Mouse (Mus musculus): ENCODE measurements around the gene Tkt. TPM values are rescaled to one million over a fixed set of nuclear protein-coding genes. Genes with fewer than 3 reads are reported as not detected.
"Not testable (repeated sequence)": the region's sequence is repeated elsewhere in the genome, so short reads cannot be mapped to it uniquely, and the experiment has no call there.

Tkt gene
- polyA plus RNA-seq, 1 experiment from 2014 or later, result 333 TPM

- ATAC-seq (replicated peaks), result no peak
- H3K4me1 ChIP-seq, result no peaks in the 10 kb centered on the region
- no peak overlapping the region for H3K4me3 ChIP-seq
- no peak overlapping the region for H3K27ac ChIP-seq (replicated peaks)
- H3K9ac ChIP-seq (replicated peaks), result no peak overlapping the region
- H3K27me3 ChIP-seq, result no peaks in the 10 kb centered on the region
- no peak overlapping the region for H3K4me2 ChIP-seq (replicated peaks)
- no peaks in the 10 kb centered on the region for H3K9me3 ChIP-seq
- peaks cover 37% of the 10 kb centered on the region for H3K36me3 ChIP-seq
- WGBS, result 84% methylated on average over 7 of the region's 7 CpGs
These were observed 27.6 kb downstream of the Tkt start for GRCm38 (mm10) chr14:30575791-30576190.

- H3K27ac ChIP-seq (replicated peaks), result no peak overlapping the region
- ATAC-seq (replicated peaks), result no peak
- H3K4me1 ChIP-seq, result no peaks in the 10 kb centered on the region
- no peaks in the 10 kb centered on the region for H3K27me3 ChIP-seq
- H3K4me3 ChIP-seq, result no peak overlapping the region
- no peaks in the 10 kb centered on the region for H3K9me3 ChIP-seq
- peaks cover 32% of the 10 kb centered on the region for H3K36me3 ChIP-seq
- H3K9ac ChIP-seq (replicated peaks), result no peak overlapping the region
- 78% methylated on average over 5 of the region's 5 CpGs for WGBS
- no peak overlapping the region for H3K4me2 ChIP-seq (replicated peaks)
These were observed 28.1 kb downstream of the Tkt start for GRCm38 (mm10) chr14:30576260-30576659.

- WGBS, result 54% methylated on average over 10 of the region's 12 CpGs
- H3K4me2 ChIP-seq (replicated peaks); H3K4me3 ChIP-seq; H3K9ac ChIP-seq (replicated peaks); H3K27me3 ChIP-seq; H3K9me3 ChIP-seq; H3K4me1 ChIP-seq; ATAC-seq (replicated peaks); H3K27ac ChIP-seq (replicated peaks): not testable (repeated sequence)
- H3K36me3 ChIP-seq, result peaks cover 20% of the 10 kb centered on the region
These were observed 29.3 kb downstream of the Tkt start for GRCm38 (mm10) chr14:30577303-30578062.

- ATAC-seq (replicated peaks), result no peak
- no peak overlapping the region for H3K27ac ChIP-seq (replicated peaks)
- no peak overlapping the region for H3K4me2 ChIP-seq (replicated peaks)
- H3K36me3 ChIP-seq, result peaks cover 9% of the 10 kb centered on the region; the same call in 1 of the 2 replicates
- H3K27me3 ChIP-seq, result no peaks in the 10 kb centered on the region
- H3K4me1 ChIP-seq, result no peaks in the 10 kb centered on the region
- WGBS, result 77% methylated on average over 5 of the region's 5 CpGs
- H3K4me3 ChIP-seq, result no peak overlapping the region
- H3K9me3 ChIP-seq, result no peaks in the 10 kb centered on the region
- H3K9ac ChIP-seq (replicated peaks), result no peak overlapping the region
These were observed 31.0 kb downstream of the Tkt start for GRCm38 (mm10) chr14:30579180-30579579.

GRCm38 (mm10) chr14:30579882-30580281 lies 31.7 kb downstream of the Tkt start:
- Histone ChIP-seq H3K9ac (replicated peaks) (no peak overlapping the region), H3K4me2 (replicated peaks) (no peak overlapping the region), H3K27ac (replicated peaks) (no peak overlapping the region), H3K4me3 (no peak overlapping the region), H3K27me3 (no peaks in the 10 kb centered on the region), H3K36me3 (peaks cover 6% of the 10 kb centered on the region; the same call in 1 of the 2 replicates), H3K4me1 (peaks cover 3% of the 10 kb centered on the region; the same call in 1 of the 2 replicates), H3K9me3 (no peaks in the 10 kb centered on the region)
- ATAC-seq (replicated peaks), result no peak
- WGBS, result 41% methylated on average over 5 of the region's 5 CpGs

GRCm38 (mm10) chr14:30581238-30581637 lies 33.1 kb downstream of the Tkt start:
- Histone ChIP-seq H3K9me3 (no peaks in the 10 kb centered on the region), H3K36me3 (no peaks in the 10 kb centered on the region), H3K9ac (replicated peaks) (no peak overlapping the region), H3K4me2 (replicated peaks) (no peak overlapping the region), H3K27me3 (no peaks in the 10 kb centered on the region), H3K4me3 (no peak overlapping the region), H3K4me1 (peaks cover 3% of the 10 kb centered on the region), H3K27ac (replicated peaks) (no peak overlapping the region)
- ATAC-seq (replicated peaks), result no peak
- 70% methylated on average over 1 of the region's 1 CpGs for WGBS

GRCm38 (mm10) chr14:30584077-30584476 lies 35.9 kb downstream of the Tkt start:
- no peak for ATAC-seq (replicated peaks)
- Histone ChIP-seq H3K27me3 (no peaks in the 10 kb centered on the region), H3K9ac (replicated peaks) (no peak overlapping the region), H3K27ac (replicated peaks) (no peak overlapping the region), H3K4me1 (peaks cover 18% of the 10 kb centered on the region), H3K4me3 (no peak overlapping the region), H3K9me3 (no peaks in the 10 kb centered on the region), H3K36me3 (no peaks in the 10 kb centered on the region), H3K4me2 (replicated peaks) (no peak overlapping the region)
- WGBS, result 70% methylated on average over 2 of the region's 2 CpGs

- H3K4me3 ChIP-seq, result no peak overlapping the region
- H3K36me3 ChIP-seq, result no peaks in the 10 kb centered on the region
- no peak overlapping the region for H3K27ac ChIP-seq (replicated peaks)
- no peak for ATAC-seq (replicated peaks)
- no peak overlapping the region for H3K4me2 ChIP-seq (replicated peaks)
- H3K27me3 ChIP-seq, result no peaks in the 10 kb centered on the region
- no peak overlapping the region for H3K9ac ChIP-seq (replicated peaks)
- WGBS, result 38% methylated on average over 19 of the region's 19 CpGs
- no peaks in the 10 kb centered on the region for H3K9me3 ChIP-seq
- peaks cover 18% of the 10 kb centered on the region for H3K4me1 ChIP-seq
These were observed 36.5 kb downstream of the Tkt start for GRCm38 (mm10) chr14:30584497-30585251.

- no peak for ATAC-seq (replicated peaks)
- Histone ChIP-seq H3K36me3 (no peaks in the 10 kb centered on the region), H3K27me3 (no peaks in the 10 kb centered on the region), H3K9me3 (no peaks in the 10 kb centered on the region), H3K4me2 (replicated peaks) (no peak overlapping the region), H3K27ac (replicated peaks) (no peak overlapping the region), H3K9ac (replicated peaks) (no peak overlapping the region), H3K4me3 (no peak overlapping the region), H3K4me1 (peaks cover 18% of the 10 kb centered on the region)
- 92% methylated on average over 5 of the region's 5 CpGs for WGBS
These were observed 37.2 kb downstream of the Tkt start for GRCm38 (mm10) chr14:30585323-30585722.

- H3K27me3 ChIP-seq, result no peaks in the 10 kb centered on the region
- H3K9ac ChIP-seq (replicated peaks), result no peak overlapping the region
- WGBS, result 23% methylated on average over 7 of the region's 7 CpGs
These were observed 38.8 kb downstream of the Tkt start for GRCm38 (mm10) chr14:30586780-30587461.

GRCm38 (mm10) chr14:30590041-30590645 lies 42.0 kb downstream of the Tkt start:
- H3K27ac ChIP-seq (replicated peaks), result no peak overlapping the region
- WGBS, result 69% methylated on average over 11 of the region's 11 CpGs
- H3K4me1 ChIP-seq, result peaks cover 35% of the 10 kb centered on the region
- H3K36me3 ChIP-seq, result no peaks in the 10 kb centered on the region
- no peak for ATAC-seq (replicated peaks)
- H3K9ac ChIP-seq (replicated peaks), result no peak overlapping the region
- no peak overlapping the region for H3K4me2 ChIP-seq (replicated peaks)
- H3K27me3 ChIP-seq, result no peaks in the 10 kb centered on the region
- H3K4me3 ChIP-seq, result no peak overlapping the region
- H3K9me3 ChIP-seq, result no peaks in the 10 kb centered on the region

More at GRCm38 (mm10) chr14:30586780-30587461, 38.8 kb downstream of the Tkt start:
- no peaks in the 10 kb centered on the region for H3K9me3 ChIP-seq
- no peak overlapping the region for H3K4me3 ChIP-seq
- H3K27ac ChIP-seq (replicated peaks), result peak overlapping the region; percentile 74
- H3K4me2 ChIP-seq (replicated peaks), result no peak overlapping the region
- peak; percentile 78 for ATAC-seq (replicated peaks)
- H3K4me1 ChIP-seq, result peaks cover 20% of the 10 kb centered on the region
- no peaks in the 10 kb centered on the region for H3K36me3 ChIP-seq

GRCm38 (mm10) chr14:30590918-30591317 lies 42.8 kb downstream of the Tkt start:
- Histone ChIP-seq H3K4me1 (peaks cover 35% of the 10 kb centered on the region), H3K4me2 (replicated peaks) (no peak overlapping the region), H3K9me3 (no peaks in the 10 kb centered on the region), H3K4me3 (no peak overlapping the region), H3K27me3 (no peaks in the 10 kb centered on the region), H3K36me3 (no peaks in the 10 kb centered on the region), H3K27ac (replicated peaks) (no peak overlapping the region), H3K9ac (replicated peaks) (no peak overlapping the region)
- 78% methylated on average over 7 of the region's 7 CpGs for WGBS
- ATAC-seq (replicated peaks), result no peak
